Mouse (Mus musculus) CD4-positive, CD25-positive, alpha-beta regulatory T cell, adult 9 weeks (primary cell): ENCODE measurements around the gene Adamts4. TPM values are rescaled to one million over a fixed set of nuclear protein-coding genes. Genes with fewer than 3 reads are reported as not detected.

ENCODE experiments used
- polyA plus RNA-seq: library from polyadenylated mRNA; unstranded; fragments of 100-300 nt; shearing (Covaris generic); gene quantifications from one replicate; pipeline ENCODE4 v1.2.1, GENCODE M21; 2017

Gene Adamts4
- polyA plus RNA-seq, result not detected

DNA sequence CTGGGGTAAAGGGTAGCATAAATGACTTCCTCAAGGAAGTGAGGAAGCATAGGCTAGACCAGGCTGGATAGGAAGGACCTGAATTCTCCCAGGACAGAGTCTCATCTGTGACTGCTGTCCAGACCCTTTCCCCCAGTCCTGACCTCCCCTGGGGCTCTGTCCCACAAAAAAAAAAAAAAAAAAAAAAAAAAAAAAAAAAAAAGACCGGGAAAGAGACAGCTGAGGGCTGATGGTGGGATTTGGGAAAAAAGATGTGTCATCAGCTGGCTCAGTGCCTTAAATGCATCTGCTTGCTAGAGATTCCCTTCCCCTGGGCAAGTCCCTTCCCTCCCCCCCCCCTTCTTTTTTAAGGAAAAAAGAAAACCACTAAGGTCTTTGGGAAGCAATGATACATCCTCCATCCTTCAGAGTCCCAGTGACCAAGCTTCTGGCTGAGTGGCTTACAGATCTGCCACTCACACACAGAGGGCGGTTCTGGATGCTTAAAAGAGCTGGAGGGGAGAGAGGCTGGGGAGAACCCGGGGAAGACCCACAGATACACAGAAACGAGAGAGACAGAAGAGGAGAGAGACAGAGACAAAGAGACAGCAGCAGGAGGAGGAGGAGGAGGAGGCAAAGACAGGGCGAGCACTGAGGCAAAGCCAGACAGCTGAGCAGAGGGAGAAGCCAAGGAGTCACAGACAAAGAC lies at the start of gene Adamts4:
Gene Adamts4, plus strand, starts transcription at position 509 of the 688 bp plus-strand sequence.

DNA sequence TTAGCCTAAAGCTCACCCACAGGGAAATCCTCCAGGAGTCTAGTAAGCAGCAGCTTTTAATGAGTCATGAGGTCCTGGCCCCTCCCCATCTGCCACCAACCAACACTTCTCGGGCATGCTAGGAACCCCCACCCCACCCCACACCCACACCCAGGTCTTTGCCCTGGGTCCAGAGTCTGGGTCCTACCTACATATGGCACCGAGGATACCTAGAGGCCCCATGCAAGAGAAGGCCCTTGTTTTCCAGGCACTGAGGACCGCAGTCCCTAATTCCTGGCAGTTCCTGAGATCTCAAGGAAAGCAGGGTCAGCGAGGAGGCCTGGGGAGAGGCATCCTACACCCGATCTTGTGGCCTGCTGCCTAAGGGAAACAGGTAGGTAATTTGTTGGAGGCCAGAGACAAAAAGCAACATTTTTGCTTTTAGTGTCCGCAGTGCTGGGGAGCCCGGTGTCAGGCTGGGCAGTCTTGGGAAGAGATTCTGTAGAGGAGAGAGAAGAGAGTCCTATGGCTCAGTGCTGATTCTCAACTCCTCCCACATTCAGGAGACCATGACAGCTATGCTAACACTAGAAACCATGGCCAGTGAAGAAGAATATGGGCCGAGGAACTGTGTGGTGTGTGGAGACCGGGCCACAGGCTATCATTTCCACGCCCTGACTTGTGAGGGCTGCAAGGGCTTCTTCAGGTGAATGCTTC lies 36.3 kb upstream of the Adamts4 start, which contains the start of gene Nr1i3:
Gene Nr1i3, plus strand, starts transcription at position 170 of the 696 bp plus-strand sequence.

DNA sequence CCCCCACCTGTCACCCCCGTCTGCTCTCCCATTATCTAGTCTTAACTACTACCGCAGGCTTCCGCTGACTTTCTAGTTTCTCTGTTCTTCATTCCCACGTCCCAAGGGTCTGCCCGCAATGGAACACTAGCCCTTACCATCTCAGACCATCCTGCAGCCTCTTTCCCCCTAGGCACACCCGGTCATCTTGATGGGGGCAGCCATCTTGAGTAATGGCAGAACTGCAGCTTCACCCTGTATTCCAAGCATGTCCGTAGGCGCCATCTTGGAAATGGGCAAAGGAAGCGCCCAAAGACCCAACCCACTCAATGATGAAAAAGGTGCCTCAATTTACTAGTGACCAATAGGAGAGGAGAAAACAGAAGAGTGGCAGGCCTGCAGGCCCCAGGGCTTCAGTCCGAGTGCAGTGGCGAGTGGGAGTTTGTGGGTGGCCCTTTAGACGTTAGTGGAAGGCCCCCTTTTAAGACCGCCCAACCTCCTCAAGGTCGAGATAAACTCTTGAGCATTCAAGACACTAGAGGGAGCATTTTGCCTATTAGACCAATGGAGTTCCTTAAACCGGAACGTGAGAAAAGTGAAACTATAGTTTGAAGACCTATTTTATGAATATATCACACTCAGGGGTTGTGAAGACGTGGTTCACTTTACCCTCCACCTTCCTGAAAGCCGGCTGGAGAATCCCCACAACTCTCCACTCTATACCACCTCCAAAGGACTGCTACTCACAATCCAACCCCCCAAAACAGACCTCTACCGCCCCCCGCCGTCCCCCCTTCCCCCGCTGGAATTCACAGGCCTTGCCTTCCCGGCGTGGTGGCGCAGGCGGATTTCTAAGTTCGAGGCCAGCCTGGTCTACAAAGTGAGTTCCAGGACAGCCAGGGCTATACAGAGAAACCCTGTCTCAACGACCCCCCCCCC lies 27.7 kb upstream of the Adamts4 start, which contains the start of gene Tomm40l:
Gene Tomm40l, minus strand, starts transcription at position 277 of the 918 bp plus-strand sequence.

DNA sequence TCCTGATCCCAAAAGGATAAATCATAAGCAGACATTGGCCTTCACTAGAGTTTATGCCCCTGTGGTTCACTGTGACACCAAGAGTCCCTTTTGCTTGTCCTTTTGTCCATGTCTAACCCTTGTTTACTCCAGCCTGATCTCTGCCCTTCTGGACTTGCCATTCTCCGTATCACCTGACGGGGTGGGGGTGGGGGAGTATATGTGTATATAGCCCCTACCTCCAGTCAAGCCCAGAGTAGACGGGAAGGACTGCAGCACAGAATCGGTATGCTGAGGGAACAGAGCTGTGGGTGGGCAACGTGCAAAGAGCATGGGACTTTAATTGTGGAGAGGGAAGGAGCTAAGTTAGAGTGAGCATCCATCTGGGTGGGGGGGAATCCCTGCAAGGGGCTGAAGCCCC lies 25.4 kb upstream of the Adamts4 start, which contains the start of gene Apoa2:
Gene Apoa2, plus strand, starts transcription at position 198 of the 400 bp plus-strand sequence.

DNA sequence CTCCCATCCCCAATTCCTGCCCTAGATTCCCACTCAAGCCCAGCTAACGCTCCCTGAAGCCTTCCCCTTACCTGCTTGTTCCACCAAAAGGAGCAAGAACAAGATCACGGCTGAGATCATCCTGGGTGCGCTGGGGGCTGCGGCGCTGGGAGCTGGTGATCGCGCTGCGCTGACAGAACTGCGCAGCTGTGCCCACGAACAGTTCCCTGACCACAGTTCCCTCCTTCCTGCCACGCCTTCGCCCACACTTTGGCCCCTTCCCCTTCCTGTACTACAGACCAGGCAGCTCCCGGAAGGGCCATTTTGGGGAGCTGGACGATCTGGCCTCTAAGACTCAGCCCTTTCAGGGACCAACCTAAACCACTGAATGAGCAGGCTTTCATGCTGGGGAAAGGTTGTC lies 16.1 kb upstream of the Adamts4 start, which contains the start of gene Fcer1g:
Gene Fcer1g, minus strand, starts transcription at position 240 of the 400 bp plus-strand sequence.

DNA sequence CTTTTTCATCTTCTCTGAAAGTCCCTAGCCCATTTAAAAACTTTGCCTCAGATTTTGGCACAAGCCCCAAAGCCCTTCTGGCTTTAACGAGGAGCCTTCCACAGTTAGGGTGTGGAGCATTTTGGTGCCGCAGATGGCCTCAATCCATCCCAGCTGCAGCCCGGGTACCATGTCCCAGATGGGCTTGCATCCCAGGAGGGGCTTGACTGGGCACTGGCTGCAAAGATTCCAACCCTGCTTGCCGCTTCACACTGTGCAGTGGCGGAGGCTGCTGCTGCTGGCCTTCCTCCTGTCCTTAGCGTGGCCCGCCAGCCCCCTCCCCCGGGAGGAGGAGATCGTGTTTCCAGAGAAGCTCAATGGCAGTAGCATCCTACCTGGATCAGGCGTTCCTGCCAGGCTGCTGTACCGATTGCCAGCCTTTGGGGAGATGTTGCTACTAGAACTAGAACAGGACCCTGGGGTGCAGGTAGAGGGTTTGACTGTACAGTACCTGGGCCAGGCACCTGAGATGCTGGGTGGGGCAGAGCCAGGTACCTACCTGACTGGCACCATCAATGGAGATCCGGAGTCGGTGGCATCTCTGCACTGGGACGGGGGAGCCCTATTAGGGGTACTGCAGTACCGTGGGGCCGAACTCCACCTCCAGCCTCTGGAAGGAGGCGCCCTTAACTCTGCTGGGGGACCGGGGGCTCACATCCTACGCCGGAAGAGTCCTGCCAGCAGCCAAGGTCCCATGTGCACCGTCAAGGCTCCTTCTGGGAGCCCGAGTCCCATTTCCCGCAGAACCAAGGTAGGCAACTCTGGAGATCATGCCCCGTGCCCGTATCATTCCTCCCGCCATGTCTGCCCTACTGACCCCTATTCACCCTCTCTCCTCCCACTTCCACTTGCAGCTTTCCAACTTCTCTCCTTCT lies 716 bp downstream of the Adamts4 start, which contains the start of gene Ndufs2:
Gene Ndufs2, minus strand, starts transcription at position 709 of the 914 bp plus-strand sequence.

DNA sequence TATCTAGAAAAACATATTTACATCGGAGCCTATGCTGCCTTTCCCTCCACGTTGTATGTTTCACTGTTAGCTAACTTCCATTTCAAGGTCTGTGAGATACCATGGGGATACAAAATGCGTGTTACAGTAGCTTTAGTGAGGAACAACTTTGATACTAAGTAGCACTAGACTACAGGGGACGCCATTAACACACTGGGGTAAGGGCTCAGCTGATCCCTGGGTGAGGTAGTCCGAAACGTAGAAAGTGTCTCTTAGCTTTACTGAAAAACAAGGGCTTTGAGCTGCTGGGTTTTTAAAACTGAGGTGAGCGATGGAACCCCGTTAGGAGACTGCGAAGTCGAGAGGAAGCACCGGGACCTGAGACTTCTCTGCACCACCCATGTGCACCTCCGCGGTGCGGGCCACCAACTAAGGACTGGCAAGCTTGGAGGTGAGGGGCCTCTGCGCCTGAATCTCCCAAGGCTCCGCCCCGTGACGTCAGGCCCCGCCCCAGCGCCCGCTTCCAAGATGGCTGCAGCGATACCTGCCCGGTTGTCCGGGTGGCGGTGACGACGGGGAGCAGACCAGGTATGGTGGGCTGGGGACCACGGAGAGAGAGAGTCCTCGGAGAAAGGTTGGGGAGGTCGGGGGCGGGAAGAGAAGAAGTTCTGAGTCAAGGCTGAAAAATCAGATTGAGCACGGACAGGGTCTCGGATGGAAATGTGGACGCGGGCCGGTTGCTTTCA lies 19.8 kb downstream of the Adamts4 start, which contains the start of gene B4galt3:
Gene B4galt3, plus strand, starts transcription at position 481 of the 725 bp plus-strand sequence.

DNA sequence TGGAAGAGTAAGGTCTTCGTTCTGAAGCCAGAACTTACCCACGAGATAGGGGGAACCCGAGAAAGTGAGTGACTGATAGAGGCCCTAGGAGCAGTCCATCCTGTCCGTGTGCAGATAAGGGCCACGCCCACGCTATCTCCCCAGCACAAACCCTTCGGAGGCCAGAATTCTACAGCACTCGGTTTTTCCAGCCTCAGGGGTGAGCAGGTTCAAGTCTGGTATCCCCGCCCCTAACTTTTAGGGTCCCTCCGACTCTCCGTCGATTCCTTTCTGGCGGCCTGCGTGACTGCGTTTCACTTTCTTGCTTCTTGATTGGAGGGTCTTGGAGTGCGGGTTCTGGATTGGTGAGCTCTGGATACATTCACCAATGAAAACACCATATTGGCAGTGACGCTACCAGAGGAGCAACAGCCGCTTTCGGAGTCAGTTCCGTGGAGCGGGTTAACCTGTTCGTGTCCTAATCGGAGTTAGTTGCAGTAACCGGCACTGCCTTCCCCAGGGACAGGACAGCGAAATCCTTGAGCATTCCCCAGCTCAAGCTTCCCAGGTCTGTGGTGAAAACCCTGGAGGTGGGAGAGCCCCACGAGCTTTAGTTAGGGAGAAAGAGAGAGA lies 30.8 kb downstream of the Adamts4 start, which contains the start of gene Ppox:
Gene Ppox, minus strand, starts transcription at position 271 of the 612 bp plus-strand sequence.

DNA sequence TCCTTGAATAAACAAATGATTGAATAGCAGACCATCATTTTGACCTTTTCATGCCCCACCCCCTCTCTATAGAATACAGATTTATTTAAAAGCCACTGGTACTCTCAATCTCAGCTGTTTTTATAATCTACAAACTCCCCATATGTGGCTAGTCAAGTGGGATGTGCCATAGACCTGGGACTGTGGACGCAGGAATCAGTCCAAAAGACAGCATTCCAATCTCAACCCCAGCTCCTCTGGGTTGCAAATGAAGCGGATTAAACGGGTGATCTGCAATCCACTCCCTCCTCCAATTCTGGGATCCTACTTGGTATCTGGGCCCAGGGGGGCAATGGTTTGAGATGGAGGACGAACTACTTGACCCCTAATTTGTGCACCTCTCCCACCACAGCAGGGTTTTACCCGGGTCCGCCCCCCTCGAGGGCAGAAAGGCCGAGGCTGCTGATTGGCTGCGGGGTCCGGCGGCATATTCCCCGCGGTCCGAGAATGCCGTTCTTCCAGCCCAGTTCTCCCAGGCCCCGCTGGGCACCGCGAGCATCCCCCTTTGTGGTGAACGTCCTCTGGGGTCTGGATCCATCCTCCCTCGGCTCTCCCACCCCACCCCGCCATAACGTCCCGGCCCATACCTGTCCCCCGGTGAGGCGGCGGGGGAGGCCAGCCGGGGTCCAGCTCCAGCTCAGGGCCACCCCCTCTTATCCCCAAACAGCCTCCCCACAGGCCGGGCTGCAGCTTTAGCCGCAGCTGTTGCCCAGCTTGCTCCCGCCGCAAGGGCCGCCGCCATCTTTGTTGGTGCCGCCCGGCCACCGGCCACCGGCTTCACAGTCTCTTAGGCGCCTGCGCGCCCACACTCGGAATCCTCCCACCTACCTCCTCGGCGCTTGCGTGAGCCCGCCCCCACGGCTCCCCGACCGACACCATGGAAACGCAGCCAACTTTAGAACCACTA lies 37.2 kb downstream of the Adamts4 start, which contains the start of gene Usp21:
Gene Usp21, minus strand, starts transcription at position 856 of the 946 bp plus-strand sequence.

DNA sequence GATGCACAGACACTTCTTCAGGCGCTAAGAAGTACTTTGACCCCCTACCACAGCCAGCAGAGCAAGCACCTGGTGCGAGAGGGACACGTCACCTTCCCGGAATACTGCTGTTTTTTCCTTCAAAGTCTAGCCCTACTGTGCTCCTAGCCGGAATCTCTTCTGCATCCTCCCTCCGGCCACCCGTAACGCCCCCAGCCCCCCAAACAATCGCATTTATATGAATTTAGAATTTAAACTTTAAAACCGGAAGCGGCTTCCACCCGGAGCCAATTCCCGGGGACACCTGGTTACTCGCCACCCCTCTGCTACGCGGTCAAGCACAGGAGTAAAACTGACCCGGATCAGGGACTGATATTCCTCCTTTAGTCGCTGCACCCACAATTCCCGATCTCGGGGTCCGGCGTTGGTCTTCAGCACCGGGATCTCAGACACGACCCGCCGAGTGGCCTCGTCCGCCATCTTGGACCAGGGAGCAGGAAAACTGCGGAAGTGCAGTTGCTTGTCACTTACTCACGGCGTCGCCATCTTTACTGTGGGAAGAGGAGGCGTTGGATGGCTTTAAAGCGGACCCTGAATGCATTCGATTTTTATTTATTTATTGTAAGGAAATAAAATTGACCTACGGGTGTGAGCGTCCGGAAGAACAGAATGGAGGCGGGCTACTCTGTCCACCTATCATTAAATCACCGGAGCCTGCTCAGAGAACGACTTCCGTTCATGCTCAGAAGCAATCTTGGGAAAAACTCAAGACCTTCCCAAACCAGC lies 44.3 kb downstream of the Adamts4 start, which contains the start of gene Ufc1:
Gene Ufc1, minus strand, starts transcription at position 727 of the 765 bp plus-strand sequence.

Other genes with a start within 250 kb of the Adamts4 start
- gene Fcgr4, start 231.5 kb upstream of the Adamts4 start, polyA plus RNA-seq, result 0.22 TPM
- 1.3 TPM for gene Fcgr3, start 185.5 kb upstream of the Adamts4 start, polyA plus RNA-seq
- 2.0 TPM for gene Cfap126, start 136.5 kb upstream of the Adamts4 start, polyA plus RNA-seq
- 179 TPM for gene Sdhc, start 99.8 kb upstream of the Adamts4 start, polyA plus RNA-seq
- gene Mpz, start 99.7 kb upstream of the Adamts4 start, polyA plus RNA-seq, result not detected
- not detected for gene Pcp4l1, start 54.2 kb upstream of the Adamts4 start, polyA plus RNA-seq
- gene Nr1i3, start 36.5 kb upstream of the Adamts4 start, polyA plus RNA-seq, result 0.61 TPM
- 45.0 TPM for gene Tomm40l, start 27.9 kb upstream of the Adamts4 start, polyA plus RNA-seq
- 0.62 TPM for gene Apoa2, start 25.4 kb upstream of the Adamts4 start, polyA plus RNA-seq
- 7.1 TPM for gene Fcer1g, start 16.1 kb upstream of the Adamts4 start, polyA plus RNA-seq
- gene Ndufs2, start 967 bp downstream of the Adamts4 start, polyA plus RNA-seq, result 197 TPM
- gene B4galt3, start 19.9 kb downstream of the Adamts4 start, polyA plus RNA-seq, result 51.6 TPM
- 89.0 TPM for gene Ppox, start 30.8 kb downstream of the Adamts4 start, polyA plus RNA-seq
- gene Usp21, start 37.6 kb downstream of the Adamts4 start, polyA plus RNA-seq, result 51.7 TPM
- 77.9 TPM for gene Ufc1, start 44.6 kb downstream of the Adamts4 start, polyA plus RNA-seq
- gene Dedd, start 78.7 kb downstream of the Adamts4 start, polyA plus RNA-seq, result 38.2 TPM
- 56.6 TPM for gene Nit1, start 95.2 kb downstream of the Adamts4 start, polyA plus RNA-seq
- gene Pfdn2, start 95.2 kb downstream of the Adamts4 start, polyA plus RNA-seq, result 123 TPM
- not detected for gene Klhdc9, start 110.4 kb downstream of the Adamts4 start, polyA plus RNA-seq
- not detected for gene Nectin4, start 119.7 kb downstream of the Adamts4 start, polyA plus RNA-seq
- 258 TPM for gene Arhgap30, start 138.5 kb downstream of the Adamts4 start, polyA plus RNA-seq
- 102 TPM for gene Usf1, start 160.9 kb downstream of the Adamts4 start, polyA plus RNA-seq
- 5.9 TPM for gene Tstd1, start 168.5 kb downstream of the Adamts4 start, polyA plus RNA-seq
- 0.93 TPM for gene F11r, start 187.1 kb downstream of the Adamts4 start, polyA plus RNA-seq